Mouse (Mus musculus): ENCODE data around the gene Gm11939. TPM values are rescaled to one million over a fixed set of nuclear protein-coding genes. Genes with fewer than 3 reads are reported as not detected.
A peak's percentile ranks its signal among the peaks of the same experiment; 100 is the strongest.
"Not testable (repeated sequence)": the region's sequence is repeated elsewhere in the genome, so short reads cannot be mapped to it uniquely, and the experiment has no call there.

Gm11939 gene
- total RNA-seq (2014; fragmentation: Nextera tagmentation) (not detected in 2 replicates), total RNA-seq (2017) (not detected in 2 replicates)

- ATAC-seq (replicated peaks; ENCODE audit: poor library complexity, severe bottlenecking), result no peak
Observed at GRCm38 (mm10) chr11:99559366-99559765, at the start of gene Gm11939. TSS of gene Gm11939 (minus strand) at chr11:99559466.

DNA sequence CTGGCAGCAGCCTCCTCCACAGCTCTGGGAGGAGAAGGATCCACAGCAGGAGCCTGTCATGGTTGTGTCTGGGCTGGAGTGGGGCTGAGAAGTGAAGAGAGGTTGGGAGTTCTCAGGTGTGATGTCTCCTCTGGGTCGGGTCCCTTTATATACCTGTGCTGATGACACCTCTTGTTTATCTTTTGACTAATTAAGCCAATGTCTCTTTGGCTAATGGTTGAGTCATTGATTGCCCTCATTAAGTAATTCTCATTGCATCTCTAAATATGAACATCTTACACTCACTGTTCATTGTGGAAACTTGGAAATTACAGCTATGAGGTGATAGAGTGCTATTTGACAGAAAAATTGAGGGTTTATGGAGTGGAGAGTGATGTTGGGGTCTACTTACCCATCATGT is 43.9 kb upstream of the Gm11939 start, which contains the start of gene Gm11938:
Gene Gm11938, minus strand, starts transcription at position 101 of the 400 bp plus-strand sequence.
- ATAC-seq (replicated peaks; ENCODE audit: poor library complexity, severe bottlenecking), result not testable (repeated sequence)

GRCm38 (mm10) chr11:99597742-99598141 is 38.5 kb upstream of the Gm11939 start, which contains the start of gene Krtap9-3:
TSS of gene Krtap9-3 (minus strand) at chr11:99598105.
- not testable (repeated sequence) for ATAC-seq (replicated peaks; ENCODE audit: poor library complexity, severe bottlenecking)

DNA sequence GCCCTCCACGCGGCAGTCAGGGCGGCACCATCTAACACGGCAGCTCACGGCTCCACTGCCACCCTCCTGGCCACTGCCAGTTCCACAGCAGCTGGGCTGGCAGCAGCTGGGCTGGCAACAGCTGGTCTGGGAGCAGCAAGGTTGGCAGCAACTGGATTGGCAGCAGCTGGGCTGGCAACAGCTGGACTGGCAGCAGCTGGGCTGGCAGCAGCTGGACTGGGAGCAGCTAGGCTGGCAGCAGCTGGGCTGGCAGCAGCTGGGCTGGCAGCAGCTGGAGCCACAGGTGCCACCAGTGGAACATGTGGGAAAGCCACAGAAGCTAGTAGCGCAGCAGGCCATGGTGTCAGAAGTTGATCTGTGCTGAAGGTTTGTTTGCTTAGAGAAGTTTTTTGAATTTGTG is 31.7 kb upstream of the Gm11939 start, which contains the start of gene Krtap1-3:
Gene Krtap1-3, minus strand, starts transcription at position 359 of the 400 bp plus-strand sequence.
- ATAC-seq (replicated peaks; ENCODE audit: poor library complexity, severe bottlenecking), result no peak

- ATAC-seq (replicated peaks; ENCODE audit: poor library complexity, severe bottlenecking), result no peak
Observed at GRCm38 (mm10) chr11:99585096-99585495, 25.8 kb upstream of the Gm11939 start.

DNA sequence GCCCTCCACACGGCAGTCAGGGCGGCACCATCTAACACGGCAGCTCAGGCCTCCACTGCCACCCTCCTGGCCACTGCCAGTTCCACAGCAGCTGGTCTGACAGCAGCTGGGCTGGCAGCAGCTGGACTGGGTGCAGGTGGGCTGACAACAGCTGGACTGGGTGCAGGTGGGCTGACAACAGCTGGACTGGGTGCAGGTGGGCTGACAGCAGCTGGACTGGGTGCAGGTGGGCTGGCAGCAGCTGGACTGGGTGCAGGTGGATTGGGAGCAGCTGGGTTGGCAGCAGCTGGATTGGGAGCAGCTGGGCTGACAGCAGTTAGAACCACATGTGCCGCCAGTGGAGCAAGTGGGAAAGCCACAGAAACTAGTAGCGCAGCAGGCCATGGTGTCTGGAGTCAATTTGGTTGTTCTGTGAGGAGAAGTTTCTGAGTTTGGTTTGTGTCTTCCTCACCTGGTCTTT is 24.0 kb upstream of the Gm11939 start, which contains the start of gene Krtap1-4:
Gene Krtap1-4, minus strand, starts transcription at position 410 of the 460 bp plus-strand sequence.
- ATAC-seq (replicated peaks; ENCODE audit: poor library complexity, severe bottlenecking), result no peak

DNA sequence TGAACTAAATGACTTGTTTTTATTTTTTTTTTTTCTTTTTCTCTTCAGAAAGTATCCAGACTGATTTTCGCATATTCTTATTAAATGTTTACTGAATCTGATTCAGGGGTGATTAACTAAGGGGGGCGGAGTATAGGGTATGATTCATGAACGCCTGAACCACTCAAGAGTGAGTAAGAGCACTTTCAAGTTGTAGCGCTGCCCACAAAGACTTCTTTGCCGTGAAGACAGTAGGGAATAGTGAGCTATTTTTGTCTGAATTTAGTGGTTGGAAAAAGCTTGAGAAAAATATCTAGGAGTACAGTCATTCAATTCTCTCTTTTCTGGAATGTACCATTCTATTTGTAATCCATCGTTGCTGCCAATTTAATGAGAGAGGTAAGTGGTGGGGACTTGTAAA is 22.3 kb upstream of the Gm11939 start:
- ATAC-seq (replicated peaks; ENCODE audit: poor library complexity, severe bottlenecking), result no peak

- ATAC-seq (replicated peaks; ENCODE audit: poor library complexity, severe bottlenecking), result no peak
Observed at GRCm38 (mm10) chr11:99581051-99581450, 21.8 kb upstream of the Gm11939 start.

DNA sequence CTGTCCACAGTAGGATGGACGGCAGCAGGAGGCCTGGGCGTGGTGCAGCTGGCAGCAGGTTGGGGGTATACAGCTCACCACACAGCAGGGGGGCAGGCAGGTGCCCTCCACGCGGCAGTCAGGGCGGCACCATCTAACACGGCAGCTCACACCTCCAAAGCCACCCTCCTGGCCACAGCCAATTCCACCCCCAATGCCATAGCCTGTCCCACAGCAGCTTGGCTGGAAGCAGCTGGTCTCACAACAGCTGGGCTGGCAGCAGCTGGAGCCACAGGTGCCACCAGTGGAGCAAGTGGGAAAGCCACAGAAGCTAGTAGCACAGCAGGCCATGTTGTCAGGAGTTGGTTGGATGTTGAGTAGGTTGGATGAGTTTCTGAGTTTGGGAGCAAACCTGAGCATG is 21.4 kb upstream of the Gm11939 start, which contains the start of gene Krtap1-5:
Gene Krtap1-5, minus strand, starts transcription at position 381 of the 400 bp plus-strand sequence.
- ATAC-seq (replicated peaks; ENCODE audit: poor library complexity, severe bottlenecking), result no peak

DNA sequence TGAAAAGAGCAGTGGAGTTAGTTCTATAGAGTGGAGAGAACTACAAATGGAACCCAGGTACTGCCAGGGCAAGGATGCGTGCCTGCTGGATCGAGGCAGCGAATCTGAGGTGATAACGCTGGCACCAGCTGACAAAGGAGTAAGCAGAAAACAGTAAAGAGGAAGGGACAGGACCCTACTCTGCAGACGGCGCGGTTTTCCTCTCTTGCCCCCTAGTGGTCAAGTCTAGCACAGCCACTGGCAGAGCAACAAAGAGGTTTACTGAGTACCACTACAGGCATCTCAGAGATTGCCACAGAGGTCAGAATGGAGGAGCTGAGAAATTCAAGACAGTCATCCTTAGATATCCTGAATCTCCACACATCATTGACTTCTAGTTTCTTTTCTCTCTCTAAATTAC is 14.8 kb upstream of the Gm11939 start:
- peak; percentile 79 for ATAC-seq (replicated peaks; ENCODE audit: poor library complexity, severe bottlenecking)

DNA sequence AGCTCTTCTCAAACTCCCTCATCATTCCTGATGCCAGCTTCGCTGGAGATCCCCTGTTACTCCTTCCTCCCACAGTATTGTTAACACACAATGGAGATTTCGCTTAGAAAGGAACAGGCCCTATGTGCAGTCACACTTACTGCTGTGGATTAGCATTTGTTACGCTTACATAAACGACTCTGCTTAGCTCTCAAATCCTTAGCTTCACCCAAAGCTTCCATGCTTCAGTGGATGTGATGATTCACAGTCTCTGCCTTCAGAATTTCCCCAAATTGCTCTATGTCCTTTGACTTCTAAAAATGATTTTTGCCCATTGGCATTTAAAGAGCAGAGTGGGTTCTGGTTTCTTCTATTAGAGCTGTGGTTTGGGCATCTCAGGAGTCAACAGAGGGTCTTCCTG is 13.9 kb upstream of the Gm11939 start:
- no peak for ATAC-seq (replicated peaks; ENCODE audit: poor library complexity, severe bottlenecking)

GRCm38 (mm10) chr11:99566530-99566929 is 7.3 kb upstream of the Gm11939 start, which contains the start of gene Krtap3-1:
TSS of gene Krtap3-1 (minus strand) at chr11:99566630.
- ATAC-seq (replicated peaks; ENCODE audit: poor library complexity, severe bottlenecking), result no peak

- no peak for ATAC-seq (replicated peaks; ENCODE audit: poor library complexity, severe bottlenecking)
Observed at GRCm38 (mm10) chr11:99562580-99562979, 3.3 kb upstream of the Gm11939 start.

- ATAC-seq (replicated peaks; ENCODE audit: poor library complexity, severe bottlenecking), result no peak
Observed at GRCm38 (mm10) chr11:99557976-99558745, 1.1 kb downstream of the Gm11939 start.

- ATAC-seq (replicated peaks; ENCODE audit: poor library complexity, severe bottlenecking), result no peak
Observed at GRCm38 (mm10) chr11:99556753-99557152, 2.5 kb downstream of the Gm11939 start, which contains the start of gene Krtap3-2. TSS of gene Krtap3-2 (minus strand) at chr11:99556853.

- ATAC-seq (replicated peaks; ENCODE audit: poor library complexity, severe bottlenecking), result no peak
Observed at GRCm38 (mm10) chr11:99556195-99556594, 3.1 kb downstream of the Gm11939 start.

- no peak for ATAC-seq (replicated peaks; ENCODE audit: poor library complexity, severe bottlenecking)
Observed at GRCm38 (mm10) chr11:99550765-99551164, 8.5 kb downstream of the Gm11939 start, which contains the start of gene Krtap3-3. TSS of gene Krtap3-3 (minus strand) at chr11:99550865.

DNA sequence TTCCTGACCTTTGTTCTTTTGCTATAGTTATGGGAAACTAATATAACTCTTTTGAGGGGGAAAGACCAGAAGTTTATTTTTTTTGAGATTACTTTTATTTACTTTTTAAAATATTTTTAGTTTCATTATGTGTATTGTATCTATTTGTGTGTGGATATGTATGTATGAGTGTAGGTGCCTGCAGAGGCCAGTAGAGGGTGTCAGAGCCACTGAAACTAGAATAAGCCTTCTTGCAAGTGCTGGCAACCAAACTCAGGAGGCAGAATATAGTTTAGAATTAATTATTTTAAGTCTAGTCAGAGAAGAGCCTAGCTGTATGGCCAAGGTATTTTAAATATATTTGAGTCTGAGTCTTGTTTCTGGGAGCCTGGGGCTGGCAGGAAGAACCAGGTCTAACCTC is 11.4 kb downstream of the Gm11939 start:
- no peak for ATAC-seq (replicated peaks; ENCODE audit: poor library complexity, severe bottlenecking)

DNA sequence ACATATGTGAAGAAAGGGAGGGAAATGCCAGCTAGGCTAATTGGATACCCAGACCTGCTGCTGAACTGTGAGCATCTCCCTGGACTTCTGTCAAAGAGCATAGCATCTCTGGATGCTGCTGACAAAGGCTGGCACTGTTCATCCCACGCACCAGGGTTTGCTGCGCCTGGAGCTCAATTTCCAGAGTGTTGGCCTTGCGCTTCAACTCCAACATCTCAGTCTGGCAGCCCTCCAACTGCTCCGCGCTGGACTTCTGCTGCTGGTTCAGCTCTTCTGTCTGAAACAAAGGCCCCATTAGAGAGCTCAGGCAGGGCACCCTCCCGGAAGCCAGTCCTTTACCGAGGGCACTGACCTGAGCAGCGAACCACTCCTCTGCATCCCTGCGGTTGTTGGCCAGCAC is 19.5 kb downstream of the Gm11939 start:
- no peak for ATAC-seq (replicated peaks; ENCODE audit: poor library complexity, severe bottlenecking)

- ATAC-seq (replicated peaks; ENCODE audit: poor library complexity, severe bottlenecking), result no peak
Observed at GRCm38 (mm10) chr11:99521288-99521860, 37.9 kb downstream of the Gm11939 start, which contains the start of gene Krt39. TSS of gene Krt39 (minus strand) at chr11:99521338.

- ATAC-seq (replicated peaks; ENCODE audit: poor library complexity, severe bottlenecking), result no peak
Observed at GRCm38 (mm10) chr11:99514098-99514497, 45.2 kb downstream of the Gm11939 start.
